Mouse (Mus musculus) lung, postnatal 0 days (tissue): ENCODE measurements around the gene Nfya.
A peak's percentile ranks its signal among the peaks of the same experiment; 100 is the strongest.

ENCODE experiments used
- CTCF ChIP-seq: IDR thresholded peaks from 2 replicates; pipeline ENCODE4 v1.5.1; 2016; ENCODE audit warnings: antibody characterized with exemption, mild to moderate bottlenecking
- EP300 ChIP-seq: IDR thresholded peaks from 2 replicates; pipeline ENCODE4 v1.6.1; 2016; ENCODE audit warnings: antibody characterized with exemption, mild to moderate bottlenecking, control low read depth

DNA sequence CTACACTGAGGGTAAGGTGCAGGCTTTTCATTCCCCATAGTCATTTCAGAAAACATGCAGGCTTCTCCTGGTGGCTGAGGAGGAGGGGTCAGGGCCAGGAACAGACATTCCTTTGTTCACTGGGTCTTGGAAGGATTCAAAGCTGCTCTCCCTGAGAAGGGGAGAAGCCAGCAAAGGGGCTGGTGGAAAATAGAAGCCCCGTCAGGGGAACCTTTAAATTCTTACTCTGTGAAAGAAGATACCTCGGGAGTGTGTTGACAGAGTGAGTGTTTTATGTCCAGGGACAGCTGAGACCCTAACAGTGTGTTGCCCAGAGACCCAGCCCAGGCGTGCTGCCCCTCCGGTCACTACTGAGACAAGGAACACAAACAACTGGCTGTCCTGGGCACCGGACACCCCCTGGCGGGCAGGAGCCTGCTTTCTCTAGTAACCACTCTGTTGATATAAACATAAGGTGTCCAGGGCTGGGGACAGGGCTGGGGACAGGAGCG is 27.8 kb upstream of the Nfya start:
- TF ChIP-seq CTCF (peak; percentile 54), EP300 (no peak)
